Mouse (Mus musculus) ES-Bruce4 (cell line): ENCODE data around the gene Tm4sf19.

Experiments used
- CTCF ChIP-seq: IDR thresholded peaks from one replicate; pipeline ENCODE4 v1.8.1; 2011; ENCODE audit warnings: low read depth, low read length
- POLR2A ChIP-seq: IDR thresholded peaks from one replicate; pipeline ENCODE4 v1.8.1; 2011; ENCODE audit warnings: low read length; ENCODE audit not compliant: insufficient read depth

- TF ChIP-seq POLR2A (no peak), CTCF (no peak)
These were observed 36.8 kb upstream of the Tm4sf19 start for GRCm38 (mm10) chr16:32363530-32363929.
